Mouse (Mus musculus) forebrain, embryonic 15.5 days (tissue): ENCODE measurements around the gene Caskin2. TPM values are rescaled to one million over a fixed set of nuclear protein-coding genes. Genes with fewer than 3 reads are reported as not detected.

ENCODE experiments used
- ATAC-seq: fragments of 200-750 bp; cut with Nextera tagmentation; replicated peaks from 2 replicates; pipeline ENCODE4 v1.8.0; 2017; ENCODE audit warnings: mild to moderate bottlenecking, moderate TSS enrichment, moderate library complexity
- H3K27ac ChIP-seq: fragments of 300-500 bp; sonication (generic); replicated peaks from 2 replicates; pipeline ENCODE4 v1.5.1; 2015; ENCODE audit warnings: mild to moderate bottlenecking, inconsistent platforms
- H3K27me3 ChIP-seq: fragments of 300-500 bp; sonication (generic); 2 replicates; pipeline ENCODE4 v1.6.1; 2015; ENCODE audit warnings: inconsistent platforms
- H3K36me3 ChIP-seq: fragments of 300-500 bp; sonication (generic); 2 replicates; pipeline ENCODE4 v1.6.1; 2015; ENCODE audit warnings: mild to moderate bottlenecking, inconsistent platforms
- H3K4me1 ChIP-seq: fragments of 300-500 bp; sonication (generic); 2 replicates; pipeline ENCODE4 v1.6.1; 2015; ENCODE audit warnings: inconsistent platforms
- H3K4me2 ChIP-seq: fragments of 300-500 bp; sonication (generic); replicated peaks from 2 replicates; pipeline ENCODE4 v1.6.1; 2015; ENCODE audit warnings: mild to moderate bottlenecking, inconsistent platforms
- H3K4me3 ChIP-seq: fragments of 300-500 bp; sonication (generic); 2 replicates; pipeline ENCODE4 v1.5.1; 2015; ENCODE audit warnings: mild to moderate bottlenecking, inconsistent platforms
- H3K9ac ChIP-seq: fragments of 300-500 bp; sonication (generic); replicated peaks from 2 replicates; pipeline ENCODE4 v1.6.1; 2015; ENCODE audit warnings: mild to moderate bottlenecking, inconsistent platforms
- H3K9me3 ChIP-seq: fragments of 300-500 bp; sonication (generic); 2 replicates; pipeline ENCODE4 v1.6.1; 2016; ENCODE audit warnings: inconsistent platforms
- WGBS: fragments of 180-500 bp; shearing (Covaris S2); methylation state at CpG from one replicate; pipeline ENCODE4 v1.1.7; 2015; ENCODE audit warnings: mixed read lengths; 5-methylcytosine and 5-hydroxymethylcytosine counted together
- polyA plus RNA-seq: library from polyadenylated mRNA; unstranded; fragments of >200 nt; fragmentation: Nextera tagmentation; extraction: Ambion mirVana; gene quantifications from 2 replicates; pipeline ENCODE4 v1.2.1, GENCODE M21; 2015

The Caskin2 gene
- polyA plus RNA-seq, 1 experiment from 2014 or later = 7.8 TPM

GRCm38 (mm10) chr11:115811381-115812093, 1.9 kb downstream of the Caskin2 start:
- Histone ChIP-seq H3K27ac (0 out of 2 replicates have a peak overlapping the region, but pooled peaks have one; percentile 9), H3K4me3 (peak overlapping the region; percentile 96), H3K4me2 (peak overlapping the region; percentile 90), H3K9me3 (no peaks in the 10 kb centered on the region), H3K4me1 (peaks cover 87% of the 10 kb centered on the region), H3K27me3 (no peaks in the 10 kb centered on the region), H3K9ac (peak overlapping the region; percentile 94), H3K36me3 (no peaks in the 10 kb centered on the region; the same call in 1 of the 2 replicates)
- WGBS = 77% methylated on average over 20 of the region's 20 CpGs
- no peak for ATAC-seq

- H3K36me3 ChIP-seq = no peaks in the 10 kb centered on the region; the same call in 1 of the 2 replicates
- no peak overlapping the region for H3K9ac ChIP-seq
- no peak for ATAC-seq
- no peaks in the 10 kb centered on the region for H3K9me3 ChIP-seq
- H3K4me2 ChIP-seq = peak overlapping the region; percentile 19
- 60% methylated on average over 14 of the region's 14 CpGs for WGBS
- peak overlapping the region; percentile 68; the same call in 1 of the 2 replicates for H3K27ac ChIP-seq
- no peaks in the 10 kb centered on the region for H3K27me3 ChIP-seq
- H3K4me3 ChIP-seq = no peak overlapping the region
- peaks cover 79% of the 10 kb centered on the region for H3K4me1 ChIP-seq
Measured at GRCm38 (mm10) chr11:115810377-115810776, 3.1 kb downstream of the Caskin2 start.

GRCm38 (mm10) chr11:115809311-115809781, 4.1 kb downstream of the Caskin2 start:
- 58% methylated on average over 8 of the region's 8 CpGs for WGBS
- 0 out of 2 replicates have a peak overlapping the region, but pooled peaks have one; percentile 18 for H3K9ac ChIP-seq
- H3K9me3 ChIP-seq = no peaks in the 10 kb centered on the region
- no peaks in the 10 kb centered on the region for H3K27me3 ChIP-seq
- peaks cover 73% of the 10 kb centered on the region for H3K4me1 ChIP-seq
- peaks cover 6% of the 10 kb centered on the region for H3K36me3 ChIP-seq
- peak overlapping the region; percentile 16 for H3K4me2 ChIP-seq
- peak overlapping the region; percentile 68 for H3K27ac ChIP-seq
- H3K4me3 ChIP-seq = no peak overlapping the region
- ATAC-seq = no peak

GRCm38 (mm10) chr11:115808696-115809310, 4.6 kb downstream of the Caskin2 start:
- Histone ChIP-seq H3K9me3 (no peaks in the 10 kb centered on the region), H3K36me3 (peaks cover 8% of the 10 kb centered on the region), H3K27ac (peak overlapping the region; percentile 68), H3K4me1 (peaks cover 67% of the 10 kb centered on the region), H3K4me2 (peak overlapping the region; percentile 16), H3K4me3 (no peak overlapping the region), H3K9ac (peak overlapping the region; percentile 18), H3K27me3 (no peaks in the 10 kb centered on the region)
- WGBS = 26% methylated on average over 10 of the region's 10 CpGs
- ATAC-seq = 0 out of 2 replicates have a peak, but pooled peaks have one; percentile 3

- no peaks in the 10 kb centered on the region for H3K9me3 ChIP-seq
- H3K4me1 ChIP-seq = peaks cover 64% of the 10 kb centered on the region
- peaks cover 8% of the 10 kb centered on the region for H3K36me3 ChIP-seq
- 0 out of 2 replicates have a peak overlapping the region, but pooled peaks have one; percentile 7 for H3K4me2 ChIP-seq
- H3K27ac ChIP-seq = peak overlapping the region; percentile 68
- no peaks in the 10 kb centered on the region for H3K27me3 ChIP-seq
- no peak overlapping the region for H3K9ac ChIP-seq
- ATAC-seq = no peak
- WGBS = 39% methylated on average over 11 of the region's 11 CpGs
- H3K4me3 ChIP-seq = no peak overlapping the region
Measured at GRCm38 (mm10) chr11:115807971-115808370, 5.5 kb downstream of the Caskin2 start.

GRCm38 (mm10) chr11:115807306-115807705, 6.1 kb downstream of the Caskin2 start:
- peak overlapping the region; percentile 68 for H3K27ac ChIP-seq
- H3K27me3 ChIP-seq = no peaks in the 10 kb centered on the region
- WGBS = 24% methylated on average over 6 of the region's 6 CpGs
- peak; percentile 57 for ATAC-seq
- no peaks in the 10 kb centered on the region for H3K9me3 ChIP-seq
- H3K9ac ChIP-seq = no peak overlapping the region
- H3K4me3 ChIP-seq = no peak overlapping the region
- H3K36me3 ChIP-seq = peaks cover 11% of the 10 kb centered on the region
- H3K4me1 ChIP-seq = peaks cover 58% of the 10 kb centered on the region
- no peak overlapping the region for H3K4me2 ChIP-seq

GRCm38 (mm10) chr11:115806154-115806553, 7.3 kb downstream of the Caskin2 start:
- Histone ChIP-seq H3K4me1 (peaks cover 46% of the 10 kb centered on the region), H3K27ac (no peak overlapping the region), H3K36me3 (peaks cover 18% of the 10 kb centered on the region), H3K27me3 (no peaks in the 10 kb centered on the region), H3K9me3 (no peaks in the 10 kb centered on the region), H3K4me2 (no peak overlapping the region), H3K9ac (no peak overlapping the region), H3K4me3 (no peak overlapping the region)
- ATAC-seq = no peak
- 93% methylated on average over 10 of the region's 10 CpGs for WGBS

GRCm38 (mm10) chr11:115805005-115805404, 8.4 kb downstream of the Caskin2 start:
- H3K36me3 ChIP-seq = peaks cover 22% of the 10 kb centered on the region
- no peaks in the 10 kb centered on the region for H3K9me3 ChIP-seq
- WGBS = 90% methylated on average over 7 of the region's 7 CpGs

GRCm38 (mm10) chr11:115803072-115803709, 10.2 kb downstream of the Caskin2 start:
- WGBS = 91% methylated on average over 24 of the region's 24 CpGs
- Histone ChIP-seq H3K27ac (no peak overlapping the region), H3K4me1 (peaks cover 16% of the 10 kb centered on the region), H3K27me3 (no peaks in the 10 kb centered on the region), H3K9me3 (no peaks in the 10 kb centered on the region), H3K4me2 (no peak overlapping the region), H3K36me3 (peaks cover 37% of the 10 kb centered on the region), H3K9ac (no peak overlapping the region), H3K4me3 (no peak overlapping the region)
- no peak for ATAC-seq

More at GRCm38 (mm10) chr11:115805005-115805404, 8.4 kb downstream of the Caskin2 start:
- Histone ChIP-seq H3K27me3 (no peaks in the 10 kb centered on the region), H3K4me2 (no peak overlapping the region), H3K9ac (no peak overlapping the region), H3K4me3 (no peak overlapping the region), H3K4me1 (peaks cover 35% of the 10 kb centered on the region), H3K27ac (no peak overlapping the region)
- ATAC-seq = no peak

GRCm38 (mm10) chr11:115800981-115801380, 12.5 kb downstream of the Caskin2 start:
- H3K27ac ChIP-seq = no peak overlapping the region
- no peaks in the 10 kb centered on the region for H3K9me3 ChIP-seq
- H3K4me1 ChIP-seq = no peaks in the 10 kb centered on the region
- no peak overlapping the region for H3K4me3 ChIP-seq
- H3K4me2 ChIP-seq = no peak overlapping the region
- 93% methylated on average over 18 of the region's 18 CpGs for WGBS
- H3K27me3 ChIP-seq = no peaks in the 10 kb centered on the region
- peaks cover 56% of the 10 kb centered on the region for H3K36me3 ChIP-seq
- no peak for ATAC-seq
- no peak overlapping the region for H3K9ac ChIP-seq

- Histone ChIP-seq H3K27me3 (no peaks in the 10 kb centered on the region), H3K4me1 (no peaks in the 10 kb centered on the region), H3K9ac (no peak overlapping the region), H3K4me3 (no peak overlapping the region), H3K4me2 (no peak overlapping the region), H3K36me3 (peaks cover 78% of the 10 kb centered on the region), H3K27ac (no peak overlapping the region), H3K9me3 (no peaks in the 10 kb centered on the region)
- no peak for ATAC-seq
- 85% methylated on average over 9 of the region's 9 CpGs for WGBS
Measured at GRCm38 (mm10) chr11:115797665-115798064, 15.8 kb downstream of the Caskin2 start.

GRCm38 (mm10) chr11:115796898-115797297, 16.5 kb downstream of the Caskin2 start:
- no peaks in the 10 kb centered on the region for H3K27me3 ChIP-seq
- 89% methylated on average over 15 of the region's 15 CpGs for WGBS
- H3K9me3 ChIP-seq = no peaks in the 10 kb centered on the region
- H3K4me2 ChIP-seq = no peak overlapping the region
- H3K36me3 ChIP-seq = peaks cover 80% of the 10 kb centered on the region
- H3K9ac ChIP-seq = no peak overlapping the region
- no peak overlapping the region for H3K4me3 ChIP-seq
- no peak for ATAC-seq
- H3K4me1 ChIP-seq = no peaks in the 10 kb centered on the region
- no peak overlapping the region for H3K27ac ChIP-seq
